Mouse (Mus musculus) limb, embryonic 13.5 days (tissue): ENCODE measurements around the gene Usp18. TPM values are rescaled to one million over a fixed set of nuclear protein-coding genes. Genes with fewer than 3 reads are reported as not detected.

Experiments
- ATAC-seq: fragments of 200-750 bp; cut with Nextera tagmentation; 2 replicates; pipeline ENCODE4 v1.8.0; 2017; ENCODE audit warnings: low read depth, moderate number of reproducible peaks, moderate TSS enrichment; ENCODE audit not compliant: low FRiP score
- H3K27ac ChIP-seq: fragments of 300-500 bp; sonication (generic); 2 replicates; pipeline ENCODE4 v1.5.1; 2015; ENCODE audit warnings: inconsistent platforms, mild to moderate bottlenecking, moderate library complexity
- H3K27me3 ChIP-seq: fragments of 300-500 bp; sonication (generic); 2 replicates; pipeline ENCODE4 v1.6.1; 2015; ENCODE audit warnings: mild to moderate bottlenecking, inconsistent platforms
- H3K36me3 ChIP-seq: fragments of 300-500 bp; sonication (generic); 2 replicates; pipeline ENCODE4 v1.6.1; 2015; ENCODE audit warnings: inconsistent platforms, mild to moderate bottlenecking, moderate library complexity
- H3K4me1 ChIP-seq: fragments of 300-500 bp; sonication (generic); 2 replicates; pipeline ENCODE4 v1.6.1; 2015; ENCODE audit warnings: inconsistent platforms
- H3K4me2 ChIP-seq: fragments of 300-500 bp; sonication (generic); replicated peaks from 2 replicates; pipeline ENCODE4 v1.6.1; 2015; ENCODE audit warnings: inconsistent platforms, mild to moderate bottlenecking, moderate library complexity
- H3K4me3 ChIP-seq: fragments of 300-500 bp; sonication (generic); 2 replicates; pipeline ENCODE4 v1.5.1; 2015; ENCODE audit warnings: moderate library complexity, mild to moderate bottlenecking, inconsistent platforms
- H3K9ac ChIP-seq: fragments of 300-500 bp; sonication (generic); 2 replicates; pipeline ENCODE4 v1.6.1; 2015; ENCODE audit warnings: mild to moderate bottlenecking, inconsistent platforms
- H3K9me3 ChIP-seq: fragments of 300-500 bp; sonication (generic); 2 replicates; pipeline ENCODE4 v1.6.1; 2016; ENCODE audit warnings: inconsistent platforms
- WGBS: fragments of 180-500 bp; shearing (Covaris S2); methylation state at CpG from one replicate; pipeline ENCODE4 v1.1.7; 2015; 5-methylcytosine and 5-hydroxymethylcytosine counted together
- polyA plus RNA-seq: library from polyadenylated mRNA; unstranded; fragments of >200 nt; fragmentation: Nextera tagmentation; extraction: Ambion mirVana; gene quantifications from 2 replicates; pipeline ENCODE4 v1.2.1, GENCODE M21; 2015

Gene Usp18
- polyA plus RNA-seq, 1 experiment from 2014 or later: 1.8 TPM

- H3K4me1 ChIP-seq: no peaks in the 10 kb centered on the region
- WGBS: 89% methylated on average over 6 of the region's 6 CpGs
- no peak overlapping the region for H3K9ac ChIP-seq
- no peaks in the 10 kb centered on the region for H3K36me3 ChIP-seq
- H3K9me3 ChIP-seq: no peaks in the 10 kb centered on the region; the same call in 1 of the 2 replicates
- no peaks in the 10 kb centered on the region for H3K27me3 ChIP-seq
- no peak for ATAC-seq
- H3K4me2 ChIP-seq: no peak overlapping the region
- H3K27ac ChIP-seq: no peak overlapping the region
- no peak overlapping the region for H3K4me3 ChIP-seq
These were observed 65.3 kb downstream of the Usp18 start for GRCm38 (mm10) chr6:121310984-121311383.

DNA sequence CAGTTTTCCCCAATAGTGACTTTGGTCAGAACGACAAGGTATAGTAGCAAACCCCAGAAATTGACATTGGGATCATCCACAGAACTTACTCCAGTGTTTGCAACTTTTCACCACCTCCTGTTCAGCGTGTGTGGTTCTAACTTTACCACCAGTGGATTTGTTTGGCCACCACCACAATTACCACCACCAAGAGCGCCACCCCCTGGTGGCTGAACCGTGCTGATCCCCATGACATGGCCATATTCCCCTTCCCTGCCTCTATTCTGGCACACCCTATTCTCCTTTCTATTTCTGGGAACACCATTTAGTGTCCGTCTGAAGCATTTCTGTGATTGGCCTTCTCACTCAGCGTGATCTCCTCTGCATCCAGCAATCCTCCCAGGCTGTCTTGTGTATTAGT lies 73.4 kb downstream of the Usp18 start:
- no peak for ATAC-seq
- no peaks in the 10 kb centered on the region; the same call in 1 of the 2 replicates for H3K9me3 ChIP-seq
- no peaks in the 10 kb centered on the region for H3K27me3 ChIP-seq
- WGBS: 68% methylated on average over 6 of the region's 6 CpGs
- no peaks in the 10 kb centered on the region for H3K36me3 ChIP-seq
- H3K4me1 ChIP-seq: no peaks in the 10 kb centered on the region
- no peak overlapping the region for H3K9ac ChIP-seq
- no peak overlapping the region for H3K4me3 ChIP-seq
- H3K27ac ChIP-seq: no peak overlapping the region
- H3K4me2 ChIP-seq: no peak overlapping the region

Other genes starting within 250 kb of the Usp18 start
- gene Mical3, start 114.9 kb upstream of the Usp18 start, polyA plus RNA-seq: 11.0 and 13.2 TPM in 2 replicates
- 9.4 and 10.6 TPM in 2 replicates for gene Pex26, start 62.2 kb upstream of the Usp18 start, polyA plus RNA-seq
- 0.37 and 0.64 TPM in 2 replicates for gene Tuba8, start 35.2 kb upstream of the Usp18 start, polyA plus RNA-seq
- 2.0 TPM in 2 replicates for gene Slc6a13, start 54.3 kb downstream of the Usp18 start, polyA plus RNA-seq
- not detected in 2 replicates for gene Slc6a12, start 97.2 kb downstream of the Usp18 start, polyA plus RNA-seq
- 0.11 and 0.20 TPM in 2 replicates for gene Iqsec3, start 227.8 kb downstream of the Usp18 start, polyA plus RNA-seq